Mouse (Mus musculus) frontal cortex, postnatal 36 days (tissue): ENCODE data around the gene Themis.

ENCODE experiments used
- DNase-seq, 2 experiments: peaks; one replicate each; pipeline ENCODE4 v3.0.0; 2022; ENCODE audit warnings: low spot score in 2 of 2

Themis gene

GRCm38 (mm10) chr10:28668261-28668660, at the start of gene Themis:
Gene Themis, plus strand, starts transcription at chr10:28668360.
- DNase-seq: no peak

DNA sequence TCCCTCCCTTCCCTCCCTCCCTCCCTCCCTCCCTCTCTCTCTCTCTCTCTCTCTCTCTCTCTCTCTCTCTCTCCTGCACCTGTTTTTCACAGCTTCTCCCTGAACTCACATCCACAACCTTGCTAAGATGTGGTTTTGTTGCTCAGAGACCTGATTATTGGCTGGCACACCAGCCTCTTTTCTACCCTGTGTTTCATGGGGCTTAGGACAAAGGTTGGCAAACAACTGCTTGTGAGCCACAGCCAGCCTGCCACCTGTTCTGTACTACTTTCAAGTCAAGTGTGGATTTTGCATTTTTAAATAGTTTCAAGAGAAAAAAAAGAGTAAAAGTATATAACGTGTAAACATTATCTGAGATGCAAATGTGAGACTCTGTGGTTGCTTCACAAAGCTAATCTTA, 48.7 kb upstream of the Themis start:
- no peak for DNase-seq

DNA sequence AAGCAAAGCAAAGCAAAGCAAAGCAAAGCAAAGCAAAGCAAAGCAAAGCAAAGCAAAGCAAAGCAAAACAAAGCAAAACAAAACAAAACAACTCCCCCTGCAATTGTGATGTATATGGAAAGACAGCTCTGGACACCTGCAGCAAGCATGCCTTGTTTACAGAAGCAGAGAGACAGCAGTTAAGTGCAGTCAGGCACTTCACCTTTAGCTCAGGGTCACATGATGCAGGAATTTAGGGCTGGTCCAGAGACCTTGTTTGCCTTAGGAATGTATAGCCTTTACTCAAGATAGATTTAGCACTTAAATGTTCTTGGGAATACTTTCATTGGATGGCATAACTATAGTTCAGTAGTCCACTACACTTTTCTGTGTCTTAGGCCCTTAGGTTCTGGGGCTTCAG, 32.1 kb upstream of the Themis start:
- DNase-seq: no peak

DNA sequence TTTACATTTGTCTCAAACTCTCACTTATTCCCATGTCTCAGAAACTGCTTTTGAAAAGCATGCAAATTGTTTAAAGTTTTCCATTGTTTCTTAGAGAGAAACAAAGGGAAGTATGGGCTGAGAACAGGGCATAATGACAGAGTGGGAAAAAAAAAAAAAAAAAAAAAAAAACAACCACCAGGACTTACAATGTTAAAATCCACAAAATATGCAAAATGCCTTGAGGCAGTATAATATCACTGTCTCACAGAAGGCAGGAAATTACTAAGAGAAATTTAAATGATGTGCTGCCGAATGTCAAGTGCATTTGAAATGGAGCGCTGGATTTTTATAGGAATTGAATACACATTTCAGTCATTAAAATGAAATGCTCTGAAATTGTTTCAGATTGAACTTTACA, 26.3 kb upstream of the Themis start:
- DNase-seq: no peak

- DNase-seq: no peak
Measured at GRCm38 (mm10) chr10:28647855-28648254, 20.3 kb upstream of the Themis start.

DNA sequence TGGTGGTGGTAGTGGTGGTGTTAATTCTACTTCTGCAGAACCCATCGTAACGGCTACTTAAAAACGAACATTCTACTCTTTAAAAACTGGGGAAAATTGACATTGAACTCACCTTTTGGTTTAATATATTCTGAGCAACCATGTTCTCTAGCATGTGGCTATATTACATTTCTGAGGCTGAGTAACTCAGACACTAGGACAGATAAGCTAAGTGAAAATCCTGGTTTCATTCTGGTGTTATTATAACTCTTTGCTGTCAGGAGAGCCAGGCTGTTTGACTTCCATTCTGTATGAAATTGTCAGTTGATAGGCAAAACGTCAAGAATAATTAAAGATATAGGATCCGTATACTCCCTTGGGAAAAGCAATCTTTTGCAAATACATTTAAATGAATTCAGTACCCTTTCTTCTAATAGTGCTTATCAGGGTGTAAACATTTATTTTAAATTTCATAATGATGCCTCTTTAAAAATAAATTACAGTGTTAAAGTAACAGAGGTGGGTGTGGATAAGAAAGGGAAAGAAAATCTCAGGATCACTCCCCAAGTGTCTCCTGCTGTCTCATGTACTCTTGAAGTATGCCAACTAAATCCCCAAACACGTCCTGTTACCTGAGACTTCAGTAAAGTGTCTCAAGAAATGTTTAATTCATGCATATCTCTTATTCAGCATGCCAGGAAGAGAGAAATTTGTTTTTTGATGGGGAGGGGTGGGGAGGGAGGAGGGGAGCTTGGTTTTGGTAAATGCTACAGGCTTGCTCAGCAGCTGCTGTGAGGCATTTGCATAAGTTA, 18.9 kb upstream of the Themis start:
- DNase-seq: no peak

GRCm38 (mm10) chr10:28649900-28650160, 18.3 kb upstream of the Themis start:
- no peak for DNase-seq

DNA sequence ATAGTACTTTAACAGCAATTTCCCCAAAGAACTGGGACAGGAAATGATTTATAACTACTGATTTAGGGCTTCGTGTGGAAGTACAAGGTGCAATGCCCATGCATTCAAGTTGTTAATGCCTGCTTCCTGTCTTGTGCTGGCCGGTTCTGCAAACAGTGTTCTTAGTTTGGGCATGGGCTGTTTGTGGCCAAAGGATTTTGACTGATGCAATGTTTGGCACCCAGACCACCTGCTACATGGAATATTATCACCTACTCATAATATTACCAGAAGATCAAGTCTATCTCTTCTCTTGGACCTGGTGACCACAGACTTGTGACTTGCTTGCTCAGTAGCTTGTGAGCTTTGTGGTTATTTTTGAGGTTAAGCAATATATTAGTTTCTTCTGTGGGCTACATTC, 16.2 kb upstream of the Themis start:
- DNase-seq: no peak

GRCm38 (mm10) chr10:28654733-28655132, 13.4 kb upstream of the Themis start:
- DNase-seq: no peak

DNA sequence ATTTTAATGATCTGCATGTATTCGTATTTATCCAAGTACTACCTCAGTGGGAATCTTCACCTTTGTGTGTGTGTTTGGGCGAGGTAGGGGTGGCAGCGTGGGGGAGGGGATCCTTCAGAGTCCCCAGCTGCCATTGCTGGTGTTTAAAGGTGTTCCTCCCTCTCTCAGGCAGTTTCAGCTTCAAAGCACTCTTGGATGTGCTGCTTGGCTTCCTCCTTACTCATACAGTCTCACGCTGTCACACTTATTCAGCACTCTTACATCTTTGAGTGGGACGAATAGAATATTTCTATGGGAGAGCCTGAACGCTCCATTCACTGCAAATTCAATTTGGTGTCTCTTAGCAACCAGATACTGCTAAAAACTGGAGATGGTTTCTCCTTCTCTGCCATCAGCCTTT, 3.0 kb upstream of the Themis start:
- peak in 1 of 2 experiments; percentile 21 for DNase-seq

DNA sequence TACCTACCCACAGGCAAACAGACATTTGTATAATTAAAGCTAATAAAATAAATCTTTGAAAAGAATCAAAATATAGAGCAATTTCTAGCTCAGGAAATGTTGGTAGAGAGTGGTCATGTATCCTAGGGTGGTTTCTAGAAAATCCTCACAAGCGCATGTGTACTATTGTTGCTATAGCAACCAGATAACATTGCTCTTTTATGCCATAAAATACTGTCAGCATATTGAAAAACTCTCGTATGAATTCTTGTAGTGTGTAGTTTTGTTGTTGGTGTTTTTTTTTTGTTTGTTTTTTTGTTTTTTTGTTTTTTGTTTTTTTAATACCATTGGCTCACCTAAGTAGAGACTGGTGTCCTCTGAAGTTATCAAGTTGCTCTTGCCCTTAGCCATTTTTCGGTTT, 5.8 kb downstream of the Themis start:
- DNase-seq: no peak

DNA sequence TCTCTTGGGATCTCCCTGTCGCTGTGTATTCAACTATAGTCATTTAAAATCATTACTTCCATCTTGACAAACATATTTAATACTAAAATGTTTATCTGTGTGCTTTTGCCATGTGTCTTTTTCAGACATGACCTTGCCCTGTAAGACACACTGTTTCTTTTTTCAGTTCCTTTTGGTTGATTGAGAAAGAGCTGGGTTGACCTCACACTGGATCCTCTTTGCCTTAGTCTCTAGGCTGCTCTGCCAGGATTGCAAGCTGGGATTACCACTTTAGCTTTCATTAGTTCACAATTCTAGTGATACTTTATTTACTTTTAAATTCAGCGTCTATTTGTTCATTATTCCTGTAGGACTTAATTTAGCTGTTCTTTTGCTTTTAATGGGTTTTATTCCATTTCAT, 7.2 kb downstream of the Themis start:
- no peak for DNase-seq

- no peak for DNase-seq
Measured at GRCm38 (mm10) chr10:28694981-28695380, 26.8 kb downstream of the Themis start.

GRCm38 (mm10) chr10:28696032-28696431, 27.9 kb downstream of the Themis start:
- no peak for DNase-seq

GRCm38 (mm10) chr10:28698175-28698574, 30.0 kb downstream of the Themis start:
- no peak for DNase-seq

DNA sequence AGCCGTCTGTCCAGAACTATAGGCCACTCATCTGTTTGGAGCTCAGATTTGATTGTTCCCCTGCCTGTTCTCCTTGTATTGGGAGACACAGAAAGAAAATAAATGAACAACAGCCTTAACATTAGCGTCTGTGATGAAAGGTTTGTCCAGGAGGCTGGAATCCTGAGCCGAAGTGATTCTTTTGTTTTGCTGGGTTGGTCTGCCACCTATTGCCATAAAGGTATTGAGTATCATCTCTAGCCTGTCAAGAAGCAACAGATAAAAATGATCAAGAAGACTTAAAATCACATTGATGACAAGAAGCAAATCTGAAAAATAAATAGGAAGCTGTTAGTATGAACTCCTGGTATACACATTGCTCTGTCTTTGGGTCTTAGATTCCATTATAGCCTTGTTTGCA, 53.7 kb downstream of the Themis start:
- no peak for DNase-seq

DNA sequence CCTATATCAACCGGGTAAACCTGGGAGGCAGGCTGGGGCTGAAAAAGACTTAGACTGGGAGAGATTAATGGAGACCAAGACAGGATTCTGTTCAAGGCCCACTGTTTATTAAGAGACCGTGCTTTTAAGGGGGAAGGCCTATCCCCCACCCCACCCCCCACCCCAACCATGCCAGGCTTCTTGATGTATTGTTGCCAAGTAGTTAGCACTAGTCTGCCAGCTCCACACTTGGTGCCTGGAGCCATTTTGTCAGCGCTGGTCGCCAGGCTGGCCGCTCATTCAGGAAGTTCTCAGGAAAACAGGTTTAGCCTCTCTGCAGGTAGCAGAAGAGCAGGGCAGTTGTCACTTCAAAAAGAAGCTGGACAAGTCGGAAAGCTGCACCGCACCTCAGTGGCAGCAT, 55.1 kb downstream of the Themis start:
- DNase-seq: no peak

DNA sequence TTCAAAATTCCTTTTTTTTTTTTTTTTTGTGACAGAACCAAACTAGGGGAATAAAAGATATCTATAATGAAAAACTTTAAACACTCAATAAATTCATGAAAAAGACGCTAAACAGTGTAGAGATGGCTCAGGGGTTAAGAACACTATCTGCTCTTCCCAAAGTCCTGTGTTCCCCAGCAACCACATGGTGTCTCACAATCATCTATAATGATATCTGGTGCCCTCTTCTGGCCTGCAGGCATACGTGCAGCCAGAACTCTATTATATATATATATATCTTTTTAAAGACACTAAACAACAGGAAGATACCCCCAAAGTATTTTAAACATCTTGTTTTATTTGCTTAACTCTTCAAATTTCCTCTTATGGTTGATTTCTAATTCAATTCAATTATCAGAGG, 62.0 kb downstream of the Themis start:
- no peak for DNase-seq

DNA sequence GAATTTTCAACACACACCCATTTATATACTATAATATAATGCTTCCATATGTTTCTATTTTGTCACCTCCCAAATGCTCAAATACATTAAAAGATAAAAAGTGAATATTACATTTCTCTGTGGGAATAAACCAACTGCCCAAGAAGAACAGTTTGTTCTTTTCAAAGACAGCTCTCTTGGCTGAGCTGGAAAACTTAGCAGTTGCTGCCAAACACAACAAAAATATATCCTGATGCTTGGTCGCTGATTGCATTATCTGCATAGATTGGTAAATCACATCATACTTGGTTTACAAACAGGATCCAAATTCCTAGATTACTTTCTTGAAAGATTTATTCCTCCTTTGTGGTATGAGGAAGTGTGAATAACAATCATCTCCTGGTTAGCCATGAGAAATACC, 69.8 kb downstream of the Themis start:
- DNase-seq: peak in 1 of 2 experiments; percentile 6

DNA sequence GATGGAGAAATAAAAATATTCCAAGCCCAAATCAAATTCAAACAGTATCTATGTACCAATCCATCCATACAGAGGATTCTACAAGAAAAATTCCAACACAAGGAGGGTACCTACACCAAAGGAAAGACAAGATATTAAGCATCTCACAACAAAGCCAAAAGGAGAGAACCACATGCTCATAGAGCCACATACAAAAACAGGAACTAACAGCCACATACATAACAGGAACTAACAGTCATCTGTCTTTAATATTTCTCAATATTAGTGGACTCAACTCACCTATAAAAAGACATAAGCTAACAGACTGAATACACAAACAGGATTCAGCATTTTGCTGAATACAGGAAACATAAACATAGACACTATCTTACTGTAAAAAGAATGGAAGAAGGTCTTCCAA, 78.3 kb downstream of the Themis start:
- DNase-seq: no peak

GRCm38 (mm10) chr10:28753321-28753720, 85.2 kb downstream of the Themis start:
- DNase-seq: no peak

- DNase-seq: no peak
Measured at GRCm38 (mm10) chr10:28754927-28755326, 86.8 kb downstream of the Themis start.

GRCm38 (mm10) chr10:28776777-28777402, 108.7 kb downstream of the Themis start:
- no peak for DNase-seq

GRCm38 (mm10) chr10:28799469-28799868, 131.3 kb downstream of the Themis start:
- DNase-seq: no peak
